Mouse (Mus musculus) c-Kit-negative CD71-positive TER-119-positive erythroid progenitor cells, embryonic 14.5 days (primary cell): ENCODE results near the gene Vgf.

ENCODE experiments used
- DNase-seq: peaks from one replicate; pipeline ENCODE4 v3.0.0-alpha.2; 2013; ENCODE audit warnings: low read depth, low spot score

Gene Vgf

GRCm38 (mm10) chr5:137070881-137071605 is 44.9 kb downstream of the Vgf start:
- no peak for DNase-seq

DNA sequence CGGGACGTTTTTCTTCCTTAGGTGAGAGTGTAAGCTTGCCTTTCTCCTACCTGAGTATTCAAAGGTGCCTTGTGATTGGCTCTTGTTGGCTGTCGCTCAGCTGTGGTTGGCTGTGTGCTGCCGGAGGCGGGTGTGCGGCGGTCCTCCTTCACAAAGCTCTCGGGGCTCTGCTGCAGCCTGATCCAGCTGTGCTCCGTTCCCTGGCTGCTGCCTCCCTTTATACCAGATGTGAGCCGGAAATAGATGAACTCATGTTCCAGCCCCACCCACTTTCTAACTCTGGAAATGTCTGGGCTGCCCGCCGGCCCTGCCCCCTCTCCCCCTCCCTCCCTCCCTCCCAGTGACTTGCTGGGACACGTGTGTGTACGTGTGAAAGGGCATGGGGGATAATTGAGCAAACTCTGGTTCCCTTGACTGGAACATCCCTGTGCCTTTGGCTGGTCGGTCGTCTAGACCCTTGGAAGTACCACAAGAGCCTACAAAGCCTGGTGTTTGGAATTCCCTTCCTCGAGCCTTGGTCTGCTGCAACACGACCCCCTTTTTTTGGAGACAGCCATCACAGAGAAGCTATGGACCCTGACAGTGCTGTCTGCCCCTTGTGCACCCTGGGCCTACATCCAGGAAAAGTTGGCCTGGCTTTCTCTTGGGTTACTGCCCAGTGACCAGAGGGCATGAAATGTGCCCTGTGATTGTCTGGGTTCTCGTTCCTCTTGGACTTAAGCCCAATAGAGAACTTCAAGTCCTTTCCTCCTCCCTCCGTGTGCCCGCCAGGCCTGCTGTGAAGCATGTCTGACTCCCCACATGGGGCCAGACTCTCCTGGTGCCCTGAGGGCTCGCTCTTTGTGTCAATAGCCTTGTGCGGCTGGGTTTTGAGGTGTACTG is 46.1 kb downstream of the Vgf start, which contains the start of gene Serpine1:
Gene Serpine1 (minus strand): TSS at position 190 of the 882 bp plus-strand sequence.
- DNase-seq, result no peak

DNA sequence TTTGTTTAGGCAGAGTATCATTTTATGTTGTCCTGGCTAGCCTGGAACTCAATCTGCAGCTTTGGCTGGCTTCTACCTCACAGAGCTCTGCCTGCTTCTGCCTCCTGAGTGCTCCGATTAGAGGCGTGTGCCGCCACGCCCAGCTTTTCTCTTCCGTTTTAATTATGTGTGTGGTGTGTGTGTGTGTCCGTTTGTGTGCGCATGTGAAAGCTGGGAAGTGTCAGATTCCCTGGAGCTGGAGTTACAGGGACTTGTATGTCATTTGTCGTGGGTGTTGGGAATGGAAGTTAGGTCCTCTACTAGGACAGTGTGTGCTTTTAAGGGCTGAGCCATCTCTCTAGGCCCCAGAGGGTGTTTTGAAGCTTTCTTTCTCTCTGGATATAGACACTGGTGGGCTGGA is 46.9 kb downstream of the Vgf start:
- no peak for DNase-seq

DNA sequence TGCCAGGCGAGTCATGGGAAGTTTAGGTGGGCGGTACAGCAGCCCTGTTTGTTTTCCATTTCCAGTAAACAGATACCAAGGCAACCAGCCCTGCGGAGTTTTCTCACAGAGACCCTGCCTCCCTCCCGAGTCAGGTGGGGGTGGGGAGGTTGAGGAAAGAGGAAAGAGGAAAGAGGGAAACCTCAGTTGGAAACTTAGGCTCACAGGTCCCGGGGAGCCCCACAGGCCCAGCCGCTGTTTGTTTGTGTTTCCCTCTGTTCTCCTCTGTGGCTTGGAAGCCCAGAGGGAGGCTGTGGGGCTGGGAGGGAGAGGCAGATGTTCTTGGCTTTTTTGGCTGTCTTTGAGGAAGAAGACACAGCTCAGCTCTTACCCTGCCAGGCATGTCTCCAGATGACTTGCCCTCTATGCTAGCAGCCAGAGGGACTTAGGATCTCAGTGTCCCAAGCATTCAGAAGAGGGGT is 48.0 kb downstream of the Vgf start:
- no peak for DNase-seq

- DNase-seq, result no peak
These were observed 49.5 kb downstream of the Vgf start for GRCm38 (mm10) chr5:137075726-137076125.

- DNase-seq, result no peak
These were observed 50.2 kb downstream of the Vgf start for GRCm38 (mm10) chr5:137076191-137076930.

GRCm38 (mm10) chr5:137077187-137077586 is 51.0 kb downstream of the Vgf start:
- DNase-seq, result no peak

- DNase-seq, result no peak
These were observed 51.8 kb downstream of the Vgf start for GRCm38 (mm10) chr5:137078041-137078440.

GRCm38 (mm10) chr5:137078616-137079015 is 52.4 kb downstream of the Vgf start:
- no peak for DNase-seq

DNA sequence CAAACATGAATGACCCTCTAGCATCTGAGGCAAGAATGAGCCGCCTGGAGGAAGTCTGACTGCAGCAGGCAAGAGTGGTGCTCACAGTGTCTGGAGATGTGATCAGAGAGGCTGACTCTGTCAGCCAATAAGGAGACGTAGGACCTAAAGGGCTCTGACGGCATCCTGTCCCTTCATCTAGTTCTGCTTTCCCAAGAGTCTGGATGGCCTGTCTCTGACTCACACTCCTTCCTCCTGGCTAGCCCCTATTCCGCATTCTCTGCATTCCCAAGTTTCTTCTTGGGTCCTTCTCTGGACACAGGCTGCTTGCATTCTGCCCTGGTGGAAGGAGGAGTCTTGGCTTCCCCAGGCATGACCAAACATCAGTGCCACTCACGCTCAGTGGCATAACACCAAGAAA is 53.7 kb downstream of the Vgf start:
- no peak for DNase-seq
